Mouse (Mus musculus): ENCODE measurements at regions not wholly inside any gene's neighbourhood (a gene's known extent, or its start where the extent isn't known, plus 50 kb on each side); places are given as distances from the start of the nearest gene placed in this dataset.

DNA sequence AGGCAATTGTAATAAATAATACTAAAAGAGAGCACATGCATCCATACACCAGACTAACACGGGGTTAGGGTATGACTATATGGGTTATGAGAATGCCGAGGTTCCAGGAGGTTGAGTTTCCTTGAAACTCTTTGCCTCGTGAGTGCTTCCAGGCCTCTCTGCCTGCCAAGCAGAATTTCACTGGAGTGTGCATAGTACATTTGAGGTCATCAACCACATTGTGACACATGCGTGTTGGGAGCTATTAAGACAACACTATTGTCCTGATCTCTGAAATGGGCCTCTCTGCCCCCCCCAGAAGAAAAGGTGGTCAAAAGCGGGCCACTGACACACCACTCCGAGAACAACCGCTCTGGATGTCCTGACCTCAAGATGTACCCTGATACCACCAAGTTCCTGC is 655.8 kb downstream of the Hdgfl1 start:
- TF ChIP-seq ZNF384 (IDR thresholded peaks at IDR 0.05; ENCODE audit: low read depth, low read length) (no peak), MAX (IDR thresholded peaks at IDR 0.05; ENCODE audit: low read length) (no peak), CTCF (IDR thresholded peaks at IDR 0.05 in 2 of 3, conservative IDR thresholded peaks at IDR 0.05 in 1 of 3; ENCODE audit: control insufficient read depth in 1 of 3, insufficient read depth in 1 of 3, low read depth in 2 of 3, low read length in 3 of 3, poor library complexity in 1 of 3, severe bottlenecking in 1 of 3) (no peak), POLR2A (IDR thresholded peaks at IDR 0.05; ENCODE audit: control insufficient read depth in 1 of 2, insufficient read depth in 1 of 2, low read depth in 1 of 2, low read length in 2 of 2, poor library complexity in 1 of 2) (no peak), USF2 (IDR thresholded peaks at IDR 0.05; ENCODE audit: borderline replicate concordance in 1 of 2, insufficient read depth in 1 of 2, low read depth in 1 of 2, low read length in 2 of 2) (no peak), ETS1 (IDR thresholded peaks at IDR 0.05; ENCODE audit: low read depth, low read length) (no peak)

All from MEL (cell line).